Mouse (Mus musculus): Measurements from ENCODE around the gene Mlec. TPM values are rescaled to one million over a fixed set of nuclear protein-coding genes. Genes with fewer than 3 reads are reported as not detected.
"Not testable (repeated sequence)": the region's sequence is repeated elsewhere in the genome, so short reads cannot be mapped to it uniquely, and the experiment has no call there.

The Mlec gene
- polyA plus RNA-seq, 1 experiment from 2014 or later: 78.1 TPM

DNA sequence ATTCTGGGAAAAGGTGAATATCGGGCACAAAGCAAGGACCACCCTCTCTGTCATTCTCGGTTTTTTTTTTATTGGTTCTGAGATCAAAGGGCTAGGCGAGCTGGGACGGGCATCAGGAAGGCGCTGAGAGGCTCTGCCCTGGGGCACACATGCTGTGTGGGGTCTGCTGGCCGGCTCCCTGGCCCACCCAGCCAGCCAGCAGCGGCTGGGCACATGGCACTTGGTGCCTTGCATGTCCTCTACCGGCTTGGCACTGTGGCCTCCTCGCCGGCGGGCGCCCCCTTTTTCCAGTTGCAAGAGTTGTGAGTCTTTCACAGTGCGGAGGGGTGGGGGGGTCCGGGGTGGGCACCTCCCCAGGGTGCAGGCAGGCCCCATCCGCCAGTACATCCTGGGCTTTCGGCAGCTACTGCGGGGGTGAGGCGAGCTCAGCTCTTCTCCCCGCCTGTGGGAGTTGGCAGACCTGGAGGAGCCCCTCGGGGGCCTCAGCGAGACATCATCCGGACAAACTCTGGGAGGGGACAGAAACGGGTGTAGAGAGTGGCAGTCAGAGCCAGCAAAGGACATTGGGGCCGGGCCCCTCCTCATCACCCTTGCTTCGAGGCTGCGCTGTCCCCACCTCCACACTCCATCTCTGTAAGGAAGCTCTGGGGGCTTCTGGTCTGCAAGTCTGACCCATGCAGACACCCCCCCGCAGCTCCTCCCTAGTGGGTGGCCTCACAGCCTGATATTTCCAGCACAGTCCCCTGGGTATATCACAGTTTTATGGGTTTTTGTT lies 10.8 kb upstream of the Mlec start:
- Histone ChIP-seq H3K27ac (no peak overlapping the region), H3K4me1 (peaks cover 20% of the 10 kb centered on the region), H3K9ac (no peak overlapping the region), H3K4me3 (no peak overlapping the region), H3K4me2 (replicated peaks) (peak overlapping the region; percentile 35), H3K9me3 (no peaks in the 10 kb centered on the region), H3K27me3 (no peaks in the 10 kb centered on the region), H3K36me3 (no peaks in the 10 kb centered on the region)
- ATAC-seq (ENCODE audit: low FRiP score, low read depth): no peak
- 33% methylated on average over 27 of the region's 27 CpGs for WGBS

- WGBS: 56% methylated on average over 6 of the region's 6 CpGs
- Histone ChIP-seq H3K9ac (no peak overlapping the region), H3K27ac (no peak overlapping the region), H3K4me2 (replicated peaks) (no peak overlapping the region), H3K4me3 (no peak overlapping the region), H3K9me3 (no peaks in the 10 kb centered on the region), H3K27me3 (no peaks in the 10 kb centered on the region), H3K36me3 (no peaks in the 10 kb centered on the region), H3K4me1 (peaks cover 28% of the 10 kb centered on the region)
- no peak for ATAC-seq (ENCODE audit: low FRiP score, low read depth)
Observed at GRCm38 (mm10) chr5:115167396-115167795, 9.4 kb upstream of the Mlec start.

- 82% methylated on average over 7 of the region's 7 CpGs for WGBS
- no peaks in the 10 kb centered on the region for H3K36me3 ChIP-seq
- ATAC-seq (ENCODE audit: low FRiP score, low read depth): no peak
- H3K9me3 ChIP-seq: no peaks in the 10 kb centered on the region
- H3K27ac ChIP-seq: no peak overlapping the region
- no peak overlapping the region for H3K4me3 ChIP-seq
- no peaks in the 10 kb centered on the region for H3K27me3 ChIP-seq
- peaks cover 28% of the 10 kb centered on the region for H3K4me1 ChIP-seq
- H3K9ac ChIP-seq: no peak overlapping the region
- no peak overlapping the region for H3K4me2 ChIP-seq (replicated peaks)
Observed at GRCm38 (mm10) chr5:115166815-115167194, 8.8 kb upstream of the Mlec start.

DNA sequence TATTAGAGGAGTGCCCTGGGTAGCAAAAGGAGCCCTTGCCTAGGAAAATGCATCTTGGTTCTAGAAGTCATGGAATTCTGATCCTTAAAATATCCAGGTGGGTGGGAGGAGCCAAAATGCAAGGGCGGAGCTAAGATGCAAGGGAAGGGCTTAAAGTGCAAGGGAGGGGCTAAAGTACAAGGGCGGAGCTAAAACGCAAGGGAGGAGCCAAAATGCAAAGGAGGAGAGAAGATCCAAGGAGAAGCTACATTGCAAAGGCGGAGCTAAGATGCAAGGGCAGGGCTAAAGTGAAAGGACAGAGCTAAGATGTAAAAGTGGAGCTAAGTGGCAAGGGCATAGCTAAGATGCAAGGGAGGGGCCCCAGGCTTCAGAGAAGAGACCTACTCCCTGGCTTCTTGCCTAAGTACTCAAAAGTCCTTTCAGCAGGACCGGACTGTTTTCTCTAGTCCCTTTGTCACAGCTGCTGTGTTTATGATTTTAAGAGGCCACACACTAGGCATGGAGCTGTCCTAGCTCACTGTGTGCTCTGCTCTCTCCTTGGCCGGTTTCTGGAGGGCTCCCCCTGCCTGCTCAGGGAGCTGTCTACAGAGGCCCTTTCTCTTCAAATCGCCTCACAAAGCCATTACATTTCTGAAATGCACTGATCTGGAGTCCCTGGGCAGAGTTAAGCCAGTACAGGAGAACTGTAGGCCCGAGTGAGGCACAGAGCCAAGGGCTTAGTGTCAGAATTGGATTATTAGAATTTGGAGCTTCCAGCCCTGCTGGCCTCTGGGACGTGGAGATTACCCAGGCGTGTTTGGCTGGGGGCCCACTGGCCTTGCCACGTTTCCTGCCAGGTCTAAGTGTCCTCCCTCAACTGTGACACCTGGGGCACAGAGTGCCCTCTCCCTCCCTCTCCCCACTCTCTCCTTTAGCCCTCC lies 8.2 kb upstream of the Mlec start:
- no peak overlapping the region for H3K4me2 ChIP-seq (replicated peaks)
- H3K36me3 ChIP-seq: no peaks in the 10 kb centered on the region
- ATAC-seq (ENCODE audit: low FRiP score, low read depth): no peak
- H3K4me3 ChIP-seq: no peak overlapping the region
- H3K27me3 ChIP-seq: no peaks in the 10 kb centered on the region
- peak overlapping the region; percentile 40; the same call in 1 of the 2 replicates for H3K27ac ChIP-seq
- peaks cover 33% of the 10 kb centered on the region for H3K4me1 ChIP-seq
- 51% methylated on average over 11 of the region's 11 CpGs for WGBS
- no peaks in the 10 kb centered on the region for H3K9me3 ChIP-seq
- no peak overlapping the region for H3K9ac ChIP-seq

DNA sequence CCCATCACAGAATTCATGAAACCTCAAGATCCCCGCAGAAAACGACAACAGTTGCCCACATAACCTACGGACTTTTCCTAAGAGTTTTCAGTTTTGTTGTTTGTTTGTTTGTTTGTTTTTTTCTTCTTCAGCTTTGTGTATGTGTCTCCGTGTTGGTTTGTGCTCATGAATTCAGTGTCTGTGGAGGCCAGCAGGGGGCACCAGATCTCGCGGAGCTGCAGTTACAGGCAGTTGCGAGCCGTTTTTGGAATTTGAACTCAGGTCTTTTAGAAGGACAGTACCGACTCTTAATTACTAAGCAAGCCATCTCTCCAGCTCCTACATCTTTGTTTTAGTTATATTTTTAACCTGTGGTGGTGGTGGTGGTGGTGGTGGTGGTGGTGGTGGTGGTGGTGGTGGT lies 7.4 kb upstream of the Mlec start:
- Histone ChIP-seq H3K27me3 (no peaks in the 10 kb centered on the region), H3K4me1 (peaks cover 40% of the 10 kb centered on the region), H3K9ac (no peak overlapping the region), H3K36me3 (no peaks in the 10 kb centered on the region), H3K27ac (no peak overlapping the region), H3K9me3 (no peaks in the 10 kb centered on the region), H3K4me2 (replicated peaks) (no peak overlapping the region), H3K4me3 (no peak overlapping the region)
- WGBS: 63% methylated on average over 9 of the region's 9 CpGs
- no peak for ATAC-seq (ENCODE audit: low FRiP score, low read depth)

DNA sequence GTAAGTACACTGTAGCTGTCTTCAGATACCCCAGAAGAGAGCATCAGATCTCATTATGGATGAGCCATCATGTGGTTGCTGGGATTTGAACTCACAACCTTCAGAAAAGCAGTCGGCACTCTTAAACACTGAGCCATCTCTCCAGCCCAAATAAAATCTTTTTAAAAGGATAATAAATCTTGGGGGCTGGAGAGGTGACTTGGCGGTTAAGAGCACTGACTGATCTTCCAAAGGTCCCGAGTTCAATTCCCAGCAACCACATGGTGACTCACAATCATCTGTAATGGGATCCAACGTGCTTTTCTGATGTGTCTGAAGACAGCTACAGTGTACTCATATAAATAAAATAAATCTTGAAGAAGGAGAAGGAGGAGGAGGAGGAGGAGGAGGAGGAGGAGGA lies 6.5 kb upstream of the Mlec start:
- not testable (repeated sequence) for ATAC-seq (ENCODE audit: low FRiP score, low read depth); H3K9ac ChIP-seq; H3K27ac ChIP-seq; H3K9me3 ChIP-seq; H3K4me2 ChIP-seq (replicated peaks); H3K27me3 ChIP-seq; H3K4me3 ChIP-seq; H3K36me3 ChIP-seq
- peaks cover 40% of the 10 kb centered on the region for H3K4me1 ChIP-seq
- WGBS: 81% methylated on average over 4 of the region's 4 CpGs

DNA sequence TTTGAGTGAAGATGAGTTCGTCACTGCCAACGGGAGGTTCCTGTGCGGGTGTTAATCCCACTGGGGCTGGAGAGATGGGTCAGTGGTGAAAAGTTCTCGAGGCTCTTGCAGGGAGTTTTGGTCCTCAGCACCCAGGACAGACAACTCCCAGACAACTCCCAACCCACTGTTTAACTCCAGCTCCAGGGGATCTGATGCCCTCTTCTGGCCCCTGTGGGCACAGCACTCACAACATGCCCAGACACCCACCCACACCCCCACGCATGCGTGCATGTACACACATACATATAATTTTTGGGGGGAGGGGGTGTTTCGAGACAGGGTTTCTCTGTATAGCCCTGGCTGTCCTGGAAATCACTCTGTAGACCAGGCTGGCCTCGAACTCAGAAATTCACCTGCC lies 5.6 kb upstream of the Mlec start:
- no peak for ATAC-seq (ENCODE audit: low FRiP score, low read depth)
- peak overlapping the region; percentile 9; the same call in 1 of the 2 replicates for H3K4me3 ChIP-seq
- no peak overlapping the region; the same call in 1 of the 2 replicates for H3K9ac ChIP-seq
- H3K4me2 ChIP-seq (replicated peaks): peak overlapping the region; percentile 39
- H3K4me1 ChIP-seq: peaks cover 37% of the 10 kb centered on the region
- H3K27ac ChIP-seq: no peak overlapping the region
- no peaks in the 10 kb centered on the region for H3K9me3 ChIP-seq
- H3K36me3 ChIP-seq: no peaks in the 10 kb centered on the region
- WGBS: 42% methylated on average over 8 of the region's 8 CpGs
- no peaks in the 10 kb centered on the region for H3K27me3 ChIP-seq

DNA sequence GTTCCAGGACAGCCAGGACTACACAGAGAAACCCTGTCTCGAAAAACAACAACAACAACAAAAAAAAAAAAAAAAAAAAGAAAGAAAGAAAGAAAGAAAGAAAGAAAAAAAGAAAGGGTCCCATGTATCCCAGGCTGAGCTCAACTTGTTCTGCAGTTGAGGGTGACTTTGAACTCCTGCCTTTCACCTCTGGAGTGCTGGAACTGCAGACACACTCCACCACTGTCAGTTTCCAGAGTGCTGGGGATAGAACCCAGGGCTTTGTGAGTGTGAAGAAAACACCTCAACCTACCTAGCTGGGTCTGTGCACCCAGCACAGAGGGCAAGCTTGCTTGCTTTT lies 3.9 kb upstream of the Mlec start:
- H3K27ac ChIP-seq; H3K9me3 ChIP-seq; H3K36me3 ChIP-seq; H3K27me3 ChIP-seq; H3K9ac ChIP-seq; H3K4me2 ChIP-seq (replicated peaks); H3K4me3 ChIP-seq; ATAC-seq (ENCODE audit: low FRiP score, low read depth): not testable (repeated sequence)
- WGBS: 91% methylated on average over 1 of the region's 1 CpGs
- peaks cover 34% of the 10 kb centered on the region for H3K4me1 ChIP-seq

DNA sequence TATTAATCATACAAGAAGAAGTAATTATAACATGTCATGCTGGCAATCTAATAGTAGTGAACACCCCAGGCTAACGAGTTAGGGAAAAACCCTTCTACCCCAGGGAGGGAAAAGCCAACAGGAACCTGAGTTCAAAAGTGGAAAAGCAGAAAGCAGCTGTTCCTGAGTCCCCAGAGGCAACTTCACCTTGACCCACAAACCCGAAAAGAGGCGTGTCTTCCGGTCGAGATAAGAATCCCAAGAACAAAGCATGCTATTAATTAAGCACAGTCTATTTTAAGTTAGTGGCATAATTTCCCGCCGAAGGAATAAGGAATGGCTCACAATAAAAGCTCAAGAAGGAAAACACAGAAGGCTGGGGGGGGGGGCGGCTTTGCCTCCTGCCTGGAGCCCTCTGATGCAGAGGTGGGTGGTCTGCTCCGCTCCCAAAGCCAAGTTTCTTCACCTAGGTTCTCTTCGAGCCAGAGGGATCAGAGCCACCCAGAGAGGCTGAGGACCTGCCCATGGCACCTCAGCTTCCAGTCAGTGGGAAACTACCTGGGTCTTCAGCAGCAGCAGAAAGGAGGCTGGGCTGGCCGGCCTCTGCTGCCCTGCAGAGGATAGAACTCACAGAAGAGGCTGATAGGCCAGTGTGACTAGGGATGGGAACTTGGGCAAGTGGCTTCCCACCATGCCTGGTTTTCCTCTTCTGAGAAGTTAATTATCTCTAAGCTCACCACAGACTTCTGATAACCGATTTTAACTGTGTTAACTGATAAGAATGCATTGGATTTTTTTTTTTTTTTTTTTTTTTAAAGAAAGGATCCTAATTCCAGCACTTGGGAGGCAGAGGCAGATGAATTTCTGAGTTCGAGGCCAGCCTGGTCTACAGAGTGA lies 3.3 kb upstream of the Mlec start:
- H3K9ac ChIP-seq: 0 out of 2 replicates have a peak overlapping the region, but pooled peaks have one; percentile 25
- no peak overlapping the region; the same call in 1 of the 2 replicates for H3K27ac ChIP-seq

GRCm38 (mm10) chr5:115160655-115161054 lies 2.7 kb upstream of the Mlec start:
- Histone ChIP-seq H3K4me1 (peaks cover 39% of the 10 kb centered on the region), H3K27me3 (no peaks in the 10 kb centered on the region), H3K36me3 (no peaks in the 10 kb centered on the region), H3K9ac (no peak overlapping the region), H3K4me3 (no peak overlapping the region), H3K4me2 (replicated peaks) (no peak overlapping the region), H3K9me3 (no peaks in the 10 kb centered on the region), H3K27ac (no peak overlapping the region)
- WGBS: 59% methylated on average over 6 of the region's 6 CpGs
- no peak for ATAC-seq (ENCODE audit: low FRiP score, low read depth)

More for the DNA sequence above, 3.3 kb upstream of the Mlec start:
- Histone ChIP-seq H3K9me3 (no peaks in the 10 kb centered on the region), H3K36me3 (no peaks in the 10 kb centered on the region), H3K4me1 (peaks cover 37% of the 10 kb centered on the region), H3K4me3 (no peak overlapping the region), H3K27me3 (no peaks in the 10 kb centered on the region), H3K4me2 (replicated peaks) (peak overlapping the region; percentile 14; the same call in 1 of the 2 replicates)
- WGBS: 25% methylated on average over 13 of the region's 13 CpGs
- ATAC-seq (ENCODE audit: low FRiP score, low read depth): no peak

DNA sequence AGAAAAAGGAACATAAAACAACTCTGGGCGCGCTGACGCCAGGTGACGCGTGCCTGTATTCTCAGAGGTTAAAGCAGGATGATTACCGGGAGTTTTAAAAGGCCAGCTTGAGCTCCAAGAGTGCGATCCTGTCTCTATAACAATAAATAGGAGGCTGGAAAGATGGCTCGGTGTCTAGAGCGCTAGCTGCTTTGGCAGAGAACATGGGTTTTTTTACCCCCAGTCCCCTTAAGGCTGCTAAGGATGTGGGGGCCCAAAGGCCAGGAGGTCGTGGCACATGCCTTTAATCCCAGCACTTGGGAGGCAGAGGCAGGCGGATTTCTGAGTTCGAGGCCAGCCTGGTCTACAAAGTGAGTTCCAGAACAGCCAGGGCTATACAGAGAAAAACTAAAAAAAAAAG lies 1.2 kb upstream of the Mlec start:
- H3K9ac ChIP-seq: peak overlapping the region; percentile 75
- ATAC-seq (ENCODE audit: low FRiP score, low read depth): no peak
- H3K27ac ChIP-seq: peak overlapping the region; percentile 97
- peak overlapping the region; percentile 88 for H3K4me2 ChIP-seq (replicated peaks)
- peaks cover 54% of the 10 kb centered on the region for H3K4me1 ChIP-seq
- no peaks in the 10 kb centered on the region for H3K9me3 ChIP-seq
- no peaks in the 10 kb centered on the region for H3K36me3 ChIP-seq
- H3K4me3 ChIP-seq: peak overlapping the region; percentile 98
- 36% methylated on average over 12 of the region's 12 CpGs for WGBS
- no peaks in the 10 kb centered on the region for H3K27me3 ChIP-seq

All from limb, embryonic 13.5 days (tissue).